Mouse (Mus musculus): Measurements from ENCODE around the gene Pitpnm2.

The Pitpnm2 gene

GRCm38 (mm10) chr5:124249614-124250591, at the start of gene Pitpnm2:
TSS of gene Pitpnm2 (minus strand) at chr5:124249760.
- DNase-seq: peak; percentile 83

GRCm38 (mm10) chr5:124299307-124299706, 49.7 kb upstream of the Pitpnm2 start:
- peak; percentile 40 for DNase-seq

DNA sequence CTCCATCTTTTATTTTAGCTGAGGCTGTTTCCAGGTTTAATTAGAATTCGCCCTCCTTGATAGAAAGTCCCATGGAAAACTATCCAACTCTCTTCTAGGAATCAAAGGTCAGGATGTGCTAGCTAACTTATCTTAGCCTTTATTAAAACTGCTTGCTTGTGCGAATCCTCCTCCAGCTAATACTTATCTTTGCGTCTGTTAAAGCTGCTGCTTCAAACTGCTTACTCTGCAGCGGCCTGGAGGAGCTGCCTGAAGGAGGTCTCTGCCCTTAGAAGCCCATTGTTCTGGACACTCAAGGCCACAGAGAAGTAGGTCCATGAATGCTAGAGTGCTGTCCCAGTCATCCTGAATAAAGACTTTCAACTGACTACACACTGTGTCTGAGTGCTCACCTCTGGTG, 46.9 kb upstream of the Pitpnm2 start:
- no peak for DNase-seq

DNA sequence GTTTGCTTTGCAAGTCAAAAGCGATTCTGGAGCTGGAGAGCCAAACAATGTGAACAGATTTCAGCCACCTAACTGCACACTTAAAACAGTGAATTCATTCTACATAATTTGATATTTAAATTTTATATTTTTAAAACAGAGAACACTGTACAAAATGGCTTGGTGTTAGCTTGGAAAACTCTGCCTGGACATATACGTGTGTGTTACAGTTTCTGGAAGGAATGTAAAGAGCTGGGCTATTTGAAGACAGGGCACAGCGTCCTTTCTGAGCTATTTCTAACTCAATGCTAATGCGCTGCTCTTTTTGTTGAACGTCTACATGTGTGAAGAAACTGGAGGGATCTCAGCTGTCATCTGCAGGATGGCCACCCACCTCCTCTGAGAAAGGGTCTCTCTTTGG, 44.4 kb upstream of the Pitpnm2 start:
- no peak for DNase-seq

- DNase-seq: no peak
Observed at GRCm38 (mm10) chr5:124290216-124290615, 40.7 kb upstream of the Pitpnm2 start.

- no peak for DNase-seq
Observed at GRCm38 (mm10) chr5:124287616-124288247, 38.2 kb upstream of the Pitpnm2 start.

GRCm38 (mm10) chr5:124284330-124284729, 34.8 kb upstream of the Pitpnm2 start:
- peak; percentile 46 for DNase-seq

GRCm38 (mm10) chr5:124282854-124283253, 33.3 kb upstream of the Pitpnm2 start:
- no peak for DNase-seq

DNA sequence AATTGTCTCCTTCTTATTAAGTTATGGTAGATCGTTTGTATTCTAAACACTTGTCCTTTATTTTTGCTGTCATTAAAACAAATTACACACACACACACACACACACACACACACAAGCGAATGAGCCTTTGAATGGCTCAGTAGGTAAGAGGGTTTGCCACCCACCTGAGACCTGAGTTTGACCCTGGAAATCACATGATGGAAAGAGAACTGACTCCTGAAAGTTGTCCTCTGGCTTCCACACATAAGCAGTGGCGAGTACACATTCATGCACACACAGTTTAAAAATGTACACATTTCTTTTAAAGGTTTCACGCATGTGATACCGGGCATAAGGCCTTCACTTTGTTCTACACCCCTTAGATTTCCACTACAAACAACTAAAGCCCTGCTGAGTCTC, 20.7 kb upstream of the Pitpnm2 start:
- DNase-seq: no peak

GRCm38 (mm10) chr5:124269661-124270060, 20.1 kb upstream of the Pitpnm2 start:
- no peak for DNase-seq

DNA sequence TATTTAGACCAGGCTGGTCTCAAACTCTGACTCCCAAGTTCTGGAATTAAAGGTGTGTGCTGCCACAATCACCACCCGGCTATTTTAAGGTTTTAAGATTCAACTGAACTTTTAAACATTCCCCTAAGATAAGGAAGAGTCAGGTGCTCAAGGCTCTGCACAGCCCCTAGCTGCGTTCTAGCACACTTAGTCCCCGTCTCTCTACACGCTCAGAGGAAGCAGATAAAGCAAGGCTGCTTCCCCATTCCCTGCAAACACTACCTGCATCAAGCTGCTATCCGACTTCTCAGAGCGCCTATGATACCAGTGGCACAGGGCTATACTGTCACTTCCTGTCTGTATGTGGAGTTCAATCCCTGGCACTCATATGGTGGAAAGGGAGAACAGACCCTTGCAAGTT, 18.1 kb upstream of the Pitpnm2 start:
- DNase-seq: no peak

DNA sequence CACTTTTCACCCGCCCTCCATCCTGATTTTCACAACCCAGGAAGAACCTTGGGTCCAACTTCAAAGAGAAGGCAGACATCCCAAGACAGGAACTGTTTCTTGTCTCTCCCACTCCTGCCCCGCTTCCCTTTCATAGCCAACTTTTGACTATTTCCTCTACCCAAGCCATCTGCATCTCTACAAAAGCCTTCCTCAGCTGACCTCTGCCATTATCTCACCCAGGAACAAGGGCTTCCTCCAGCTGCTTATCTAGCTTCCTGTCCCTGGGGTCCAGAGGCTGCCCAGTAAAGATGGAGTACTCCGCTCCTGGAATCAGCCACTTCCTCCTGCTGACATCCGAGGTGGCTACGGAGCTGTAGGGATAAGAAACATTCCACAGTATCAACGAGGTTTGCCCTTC, 17.3 kb upstream of the Pitpnm2 start:
- DNase-seq: no peak

DNA sequence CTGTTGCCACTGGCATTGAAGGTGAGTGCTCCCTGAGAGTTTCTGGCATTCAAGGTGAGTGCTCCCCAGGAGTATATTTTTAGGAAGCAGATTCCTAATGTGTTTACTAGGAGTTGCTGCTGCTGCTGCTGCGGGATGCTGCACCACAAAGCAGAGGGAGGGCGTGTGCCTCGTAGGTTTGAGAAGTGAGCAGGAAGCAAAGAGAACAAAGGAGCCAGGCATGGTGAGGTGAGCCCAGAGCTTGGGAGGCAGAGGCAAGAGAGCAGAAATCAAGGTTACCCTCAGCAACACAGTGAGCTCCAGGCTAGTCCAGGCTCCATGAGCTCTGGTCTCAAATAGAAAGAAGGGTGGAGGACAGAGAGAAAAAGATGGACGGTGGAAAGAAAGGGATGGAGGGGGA, 13.7 kb upstream of the Pitpnm2 start:
- no peak for DNase-seq

DNA sequence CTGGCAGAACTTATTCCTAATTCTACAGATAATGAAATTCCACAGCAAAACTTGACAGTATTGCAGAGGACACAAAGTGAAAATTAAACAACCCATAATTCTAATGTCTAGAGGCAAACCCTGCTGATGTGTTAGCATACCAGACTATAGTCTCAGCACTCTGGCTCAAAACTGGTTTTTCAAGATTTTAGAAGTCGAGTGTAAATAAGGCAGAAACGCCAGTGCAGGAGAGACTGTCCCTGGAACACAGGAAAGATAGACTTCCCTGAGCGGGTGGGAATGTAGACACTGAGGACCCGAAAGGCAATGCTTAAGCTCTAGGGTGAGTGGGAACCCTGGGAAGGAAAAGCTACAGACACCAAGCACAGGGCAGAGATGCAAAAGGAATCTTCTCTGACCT, 12.5 kb upstream of the Pitpnm2 start:
- DNase-seq: no peak

GRCm38 (mm10) chr5:124259133-124259532, 9.6 kb upstream of the Pitpnm2 start:
- DNase-seq: peak; percentile 23

GRCm38 (mm10) chr5:124258026-124258425, 8.5 kb upstream of the Pitpnm2 start:
- no peak for DNase-seq

DNA sequence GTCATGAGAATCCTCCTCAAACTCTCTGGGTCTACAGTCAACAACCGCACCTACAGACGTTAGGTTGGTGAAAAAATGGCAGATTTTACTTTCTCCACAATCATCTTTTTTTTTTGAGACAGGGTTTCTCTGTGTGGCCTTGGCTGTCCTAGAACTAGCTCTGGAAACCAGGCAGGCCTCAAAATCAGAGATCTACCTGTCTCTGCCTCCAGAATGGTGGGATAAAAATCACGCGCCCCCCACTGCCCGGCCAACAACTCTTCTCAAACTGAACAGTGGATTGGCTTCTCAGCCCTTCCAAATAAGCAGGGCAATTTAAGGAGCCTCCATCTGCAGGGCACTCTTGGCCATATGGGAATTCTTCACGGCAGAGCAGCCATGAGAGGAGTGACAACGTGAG, 5.6 kb upstream of the Pitpnm2 start:
- DNase-seq: no peak

GRCm38 (mm10) chr5:124253555-124253954, 4.0 kb upstream of the Pitpnm2 start:
- DNase-seq: no peak

GRCm38 (mm10) chr5:124252580-124253320, 3.2 kb upstream of the Pitpnm2 start:
- DNase-seq: no peak

- DNase-seq: peak; percentile 27
Observed at GRCm38 (mm10) chr5:124251070-124251469, 1.5 kb upstream of the Pitpnm2 start.

- peak; percentile 79 for DNase-seq
Observed at GRCm38 (mm10) chr5:124248845-124249613, 531 bp downstream of the Pitpnm2 start.

DNA sequence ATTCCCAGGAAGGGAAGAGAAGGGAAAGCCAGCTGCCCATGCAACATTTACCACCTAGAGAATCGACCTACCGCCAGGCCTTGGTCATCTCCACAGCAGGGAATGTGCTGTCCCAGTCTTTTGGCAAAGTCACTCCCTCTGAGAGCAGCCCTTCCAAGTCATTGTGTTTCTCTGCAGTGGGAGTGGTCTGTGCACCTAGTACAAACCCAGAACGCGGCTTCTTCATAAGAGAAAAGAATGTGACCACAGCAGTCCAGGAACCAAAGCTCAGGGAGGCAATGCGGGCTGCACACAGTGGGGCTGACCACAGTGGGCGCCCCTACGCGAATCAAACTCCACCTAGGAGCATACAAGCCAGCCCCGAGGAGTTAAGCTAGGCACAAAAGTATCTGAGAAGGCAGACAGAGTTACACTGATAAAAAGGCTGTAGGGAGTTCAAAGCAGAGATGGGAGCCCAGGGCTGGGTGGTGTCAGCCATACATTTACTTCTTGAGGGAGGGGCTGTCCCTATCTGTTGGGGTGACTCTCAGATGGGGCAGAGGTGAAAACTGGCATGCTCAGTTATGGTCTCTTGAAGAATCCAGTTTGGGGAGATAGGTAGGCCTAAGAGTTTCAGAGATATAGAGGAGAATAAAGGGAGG, 1.5 kb downstream of the Pitpnm2 start:
- DNase-seq: peak; percentile 50

Measured in thymus, postnatal 4 days (tissue).